Mouse (Mus musculus): ENCODE data around the gene Frmd4b.

GRCm38 (mm10) chr6:97245200-97245599, 372.1 kb downstream of the Frmd4b start:
- no peak for TF ChIP-seq POLR2A (IDR thresholded peaks at IDR 0.05; ENCODE audit: borderline replicate concordance, insufficient read depth, low read length)
- no peak for TF ChIP-seq CTCF (IDR thresholded peaks at IDR 0.05; ENCODE audit: borderline replicate concordance, insufficient read depth, low read depth, low read length)

All from cerebellum, adult 2 months (tissue).